Mouse (Mus musculus) brown adipose tissue, adult 24 weeks (tissue): ENCODE data around the gene Ltv1. TPM values are rescaled to one million over a fixed set of nuclear protein-coding genes. Genes with fewer than 3 reads are reported as not detected.

Source experiments
- H3K27ac ChIP-seq: fragments of 200-500 bp; replicated peaks from 2 replicates; pipeline ENCODE4 v1.5.1; 2012; ENCODE audit warnings: low read depth, mild to moderate bottlenecking, low read length
- H3K4me1 ChIP-seq: fragments of 200-500 bp; 2 replicates; pipeline ENCODE4 v1.6.1; 2012; ENCODE audit warnings: low read length, mixed read lengths; ENCODE audit not compliant: control insufficient read depth, insufficient read depth, insufficient read length
- H3K4me3 ChIP-seq: fragments of 200-500 bp; 2 replicates; pipeline ENCODE4 v1.5.1; 2012; ENCODE audit warnings: low read depth, mild to moderate bottlenecking, low read length, moderate library complexity; ENCODE audit not compliant: insufficient read depth
- polyA plus RNA-seq: library from polyadenylated mRNA; stranded (reverse); fragments of >200 nt; gene quantifications from 2 replicates; pipeline ENCODE4 v1.2.4, GENCODE M21; 2012; ENCODE audit not compliant: missing spikeins, insufficient read depth, insufficient read length

Gene Ltv1
- 12.1 and 13.1 TPM in 2 replicates for polyA plus RNA-seq

DNA sequence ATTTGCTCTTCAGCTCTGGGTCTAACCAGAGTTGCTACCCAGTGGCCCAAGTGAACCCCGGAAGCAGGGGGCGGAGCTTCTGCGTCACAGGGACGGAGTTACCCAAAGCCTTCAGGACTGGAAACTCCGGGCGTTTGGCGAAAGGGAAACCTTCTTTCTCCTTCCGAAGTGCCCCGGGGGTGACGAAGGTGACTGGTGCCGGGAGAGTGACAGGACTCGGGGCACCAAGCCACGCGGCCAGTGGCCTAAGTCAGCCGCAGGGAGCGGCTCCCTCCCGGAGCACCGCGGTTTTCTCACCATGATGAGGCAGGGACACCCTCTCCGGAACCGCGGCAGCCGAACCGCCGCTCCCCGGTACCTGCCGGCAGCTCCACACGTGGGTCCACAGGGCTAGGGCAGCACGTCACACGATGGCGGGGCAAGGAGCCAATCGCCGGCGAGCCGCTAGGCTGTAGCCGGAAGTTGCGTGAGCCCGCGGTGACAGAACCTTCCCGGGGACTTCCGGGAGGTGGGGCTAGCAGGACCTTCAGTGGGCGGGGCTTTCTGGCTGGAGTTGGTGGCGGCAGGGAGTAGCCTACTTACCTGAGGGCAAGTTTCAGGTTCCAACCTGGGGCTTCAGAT lies at the start of gene Ltv1:
Ltv1 (minus strand) TSS at position 438 of the 621 bp plus-strand sequence.
- Histone ChIP-seq H3K4me3 (peak within 1 kb of the TSS; percentile 95), H3K27ac (peak within 1 kb of the TSS; percentile 87), H3K4me1 (no peaks in the 10 kb centered on the region)

DNA sequence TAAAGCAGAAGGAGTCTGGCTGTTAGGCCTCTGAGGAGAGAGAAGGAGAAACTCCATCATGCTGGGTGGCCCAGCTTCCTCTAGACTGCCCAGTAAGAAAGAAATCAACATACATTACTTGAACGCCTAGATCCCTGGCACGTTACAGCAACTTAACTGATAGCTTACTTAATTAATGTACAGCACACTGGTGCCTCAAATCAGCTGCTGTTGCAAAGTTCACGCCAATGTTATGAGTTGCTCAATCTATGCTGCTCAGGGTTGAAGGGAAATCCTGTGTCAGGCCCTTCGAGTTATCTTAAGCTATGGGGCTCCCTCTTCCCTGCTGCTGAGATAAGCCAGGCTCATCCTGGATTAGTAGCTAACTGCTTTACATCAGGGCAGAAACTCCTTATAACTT lies 47.5 kb upstream of the Ltv1 start:
- Histone ChIP-seq H3K27ac (no peak overlapping the region), H3K4me3 (no peak overlapping the region), H3K4me1 (no peaks in the 10 kb centered on the region)

DNA sequence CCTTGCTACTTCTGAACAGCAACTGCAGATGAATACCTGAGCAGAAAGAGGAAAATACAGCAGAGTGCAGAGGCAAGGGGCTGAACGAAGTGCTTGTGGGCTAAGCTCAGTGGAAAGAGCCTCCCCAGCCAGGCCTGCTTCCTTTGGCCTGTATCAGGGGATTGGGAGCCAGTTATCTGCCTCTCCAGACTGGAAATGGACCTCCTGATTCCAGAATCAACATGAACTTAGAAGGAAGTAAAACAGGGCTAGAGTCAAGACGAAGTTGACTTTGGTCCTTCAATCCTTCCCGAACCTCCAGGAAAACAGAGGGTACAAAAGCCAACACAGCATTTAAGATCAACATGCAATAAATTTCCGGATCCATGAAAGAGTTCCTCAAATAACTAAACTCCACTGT lies 45.2 kb upstream of the Ltv1 start:
- no peak overlapping the region for H3K4me3 ChIP-seq
- no peaks in the 10 kb centered on the region for H3K4me1 ChIP-seq
- H3K27ac ChIP-seq = no peak overlapping the region

DNA sequence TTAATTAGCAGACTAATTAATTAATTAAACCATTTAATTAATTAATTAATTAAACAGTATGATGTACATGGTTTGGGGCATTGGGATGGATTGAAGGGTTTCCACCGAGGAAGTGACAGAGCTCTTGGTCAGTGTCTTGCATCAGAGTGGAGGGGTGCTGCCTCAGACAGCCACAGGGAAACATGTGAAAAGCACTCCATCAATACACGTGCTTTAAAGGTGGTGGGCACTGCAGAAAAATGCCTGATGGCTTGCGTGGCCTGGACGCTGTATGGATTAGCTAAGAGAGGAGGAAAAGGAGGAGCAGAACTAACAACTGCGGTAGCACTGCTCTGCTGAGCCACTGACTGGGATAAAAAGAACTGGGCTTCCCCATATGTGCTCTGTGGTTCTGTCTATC lies 43.9 kb upstream of the Ltv1 start:
- no peak overlapping the region for H3K27ac ChIP-seq
- H3K4me1 ChIP-seq = no peaks in the 10 kb centered on the region
- H3K4me3 ChIP-seq = no peak overlapping the region

DNA sequence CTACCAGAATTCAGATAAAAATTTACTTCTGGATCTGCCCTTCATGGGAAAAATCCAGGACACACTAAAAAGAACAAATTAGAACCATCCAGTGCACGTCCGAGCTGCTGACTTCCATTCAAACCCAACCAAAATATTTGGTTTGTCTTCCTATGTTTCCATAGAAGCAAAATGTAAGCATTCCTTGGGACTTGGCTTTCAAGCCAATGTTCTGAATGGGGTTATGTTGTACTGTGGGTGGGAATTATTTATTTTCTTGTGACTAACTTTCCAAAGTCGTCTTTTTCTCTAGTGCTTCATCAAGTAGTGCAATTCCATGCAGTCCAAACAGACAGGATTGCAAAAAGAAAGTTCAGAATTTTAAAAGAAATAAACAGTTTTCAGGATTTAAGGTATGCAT lies 41.5 kb upstream of the Ltv1 start:
- no peak overlapping the region for H3K4me3 ChIP-seq

DNA sequence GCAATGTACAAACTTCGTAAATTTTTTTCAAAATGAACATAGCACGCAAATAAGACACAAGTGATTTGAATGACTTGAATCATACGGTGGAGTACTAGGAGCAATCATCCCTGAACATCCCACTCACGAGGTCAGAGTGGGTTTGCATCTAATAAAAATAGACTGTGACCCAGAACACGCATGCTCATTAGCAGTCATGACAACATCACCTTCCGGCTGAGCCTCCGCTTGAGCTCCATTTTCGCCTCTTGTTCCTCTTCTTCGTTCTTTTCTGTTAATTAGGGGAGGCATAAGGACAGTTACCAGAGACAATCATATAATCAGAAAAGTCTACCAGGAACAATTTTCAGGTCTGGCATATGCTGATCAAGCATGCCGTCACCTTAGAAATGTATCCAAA lies 41.0 kb upstream of the Ltv1 start:
- Histone ChIP-seq H3K4me1 (no peaks in the 10 kb centered on the region), H3K4me3 (no peak overlapping the region)

More for the DNA sequence above, 41.5 kb upstream of the Ltv1 start:
- H3K27ac ChIP-seq = no peak overlapping the region
- no peaks in the 10 kb centered on the region for H3K4me1 ChIP-seq

DNA sequence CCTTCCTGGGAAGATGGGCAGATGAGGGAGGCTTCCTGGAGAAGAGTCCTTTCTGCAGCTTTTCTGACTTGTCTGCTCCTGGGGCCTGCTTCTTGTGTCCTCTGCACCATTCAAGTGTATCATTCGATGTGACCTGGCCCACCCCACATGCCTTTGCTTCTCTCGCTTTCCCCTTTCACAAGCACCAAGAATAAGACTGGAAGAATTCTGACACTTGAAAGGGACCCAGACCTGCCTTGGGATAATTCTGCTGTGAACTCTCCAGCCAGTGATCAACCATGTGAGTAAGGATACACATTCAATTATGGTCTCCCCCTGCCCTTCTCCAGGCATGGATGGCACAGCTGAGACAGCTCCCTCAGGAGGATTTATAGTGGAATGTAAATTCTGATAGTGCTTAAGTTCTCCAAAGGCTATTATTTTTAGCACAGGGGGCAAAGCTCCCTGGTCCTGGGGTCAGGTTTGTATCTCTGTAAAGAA lies 40.2 kb upstream of the Ltv1 start:
- Histone ChIP-seq H3K27ac (no peak overlapping the region), H3K4me3 (no peak overlapping the region), H3K4me1 (no peaks in the 10 kb centered on the region)

More for the DNA sequence above, 41.0 kb upstream of the Ltv1 start:
- H3K27ac ChIP-seq = no peak overlapping the region

DNA sequence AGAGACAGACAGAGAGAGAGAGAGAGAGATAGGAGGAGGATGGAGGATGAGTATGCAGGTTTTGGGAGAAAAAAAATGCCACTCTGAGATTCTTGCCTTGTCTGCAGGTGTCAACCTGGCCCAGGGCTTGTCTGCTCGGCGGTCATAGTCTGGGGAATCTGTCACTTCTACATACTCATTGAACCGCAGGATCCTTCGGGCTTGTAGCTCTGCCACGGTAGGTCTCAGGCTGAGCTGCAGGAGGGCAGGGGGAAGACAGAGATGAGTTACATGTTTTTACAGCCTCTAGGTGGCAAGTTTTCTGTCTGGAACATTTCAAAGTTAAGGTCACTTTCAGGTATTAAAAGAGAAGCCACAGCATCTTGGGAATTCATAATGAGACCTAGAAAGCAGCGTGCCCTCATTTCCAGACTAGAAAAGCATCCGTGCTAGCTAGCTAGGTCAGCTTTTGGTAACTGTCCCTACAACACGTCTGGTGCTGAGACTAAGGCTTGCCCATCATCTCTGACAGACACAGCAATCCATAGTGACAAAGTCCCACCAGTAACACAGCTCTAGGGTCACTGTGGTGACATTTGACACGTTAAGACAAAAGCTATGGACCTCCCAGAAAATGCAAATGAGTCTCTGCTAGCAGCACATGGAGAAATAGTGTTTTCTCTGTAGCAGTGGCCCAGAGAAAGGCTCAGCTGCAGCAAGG lies 39.6 kb upstream of the Ltv1 start:
- Histone ChIP-seq H3K27ac (no peak overlapping the region), H3K4me3 (no peak overlapping the region)

DNA sequence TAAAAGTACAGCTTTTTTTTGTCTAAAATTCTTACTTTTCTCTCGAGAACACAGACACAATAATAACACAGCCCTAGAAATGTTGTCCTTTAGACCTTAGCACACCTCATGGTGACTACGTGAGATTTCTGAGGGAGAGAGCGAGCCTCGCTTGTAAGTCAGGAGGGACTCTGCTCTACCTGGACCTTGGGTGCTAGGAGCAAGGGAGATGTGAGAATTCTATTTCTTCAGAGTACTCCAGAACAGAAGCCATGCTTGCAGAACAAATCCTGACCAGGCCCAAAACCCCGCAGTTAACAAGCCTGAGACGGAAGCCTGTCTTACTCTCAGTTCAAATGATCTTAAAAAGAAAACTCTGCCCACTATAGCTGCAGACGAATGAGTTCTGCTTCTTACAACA lies 37.7 kb upstream of the Ltv1 start:
- H3K27ac ChIP-seq = no peak overlapping the region
- H3K4me1 ChIP-seq = no peaks in the 10 kb centered on the region
- no peak overlapping the region for H3K4me3 ChIP-seq

More for the DNA sequence above, 39.6 kb upstream of the Ltv1 start:
- H3K4me1 ChIP-seq = no peaks in the 10 kb centered on the region

DNA sequence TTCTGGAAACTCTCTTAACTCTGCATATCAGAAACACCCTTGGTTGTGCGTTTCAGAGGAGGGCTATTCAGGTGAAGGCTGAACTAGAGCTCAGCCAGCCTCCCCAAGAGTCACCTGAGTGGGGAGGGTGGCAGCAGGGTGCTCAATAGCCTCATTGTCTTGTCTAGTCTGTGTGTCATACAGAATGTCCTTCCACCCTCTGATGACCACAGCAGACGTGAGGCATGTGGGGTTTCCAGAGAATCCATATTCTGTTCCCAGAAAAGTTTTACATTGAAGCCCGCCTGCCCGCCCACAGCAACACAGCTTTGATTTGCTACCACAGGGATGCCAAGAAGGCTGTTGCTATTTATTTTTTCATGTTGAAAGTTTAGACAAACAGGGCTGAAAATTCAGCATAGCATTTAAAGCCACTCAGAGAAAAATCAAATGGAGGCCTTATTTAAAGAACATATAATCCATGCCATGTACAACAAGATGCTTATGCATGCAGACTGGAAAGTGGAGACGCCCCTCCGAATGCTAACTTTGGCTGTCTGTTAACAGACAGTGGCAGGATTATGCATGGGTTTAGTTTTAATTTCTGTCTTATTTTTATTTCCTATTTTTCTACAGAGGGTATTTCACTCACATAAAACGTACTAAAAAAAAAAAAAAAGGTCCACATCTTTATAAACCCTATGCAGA lies 32.6 kb upstream of the Ltv1 start:
- no peaks in the 10 kb centered on the region for H3K4me1 ChIP-seq

DNA sequence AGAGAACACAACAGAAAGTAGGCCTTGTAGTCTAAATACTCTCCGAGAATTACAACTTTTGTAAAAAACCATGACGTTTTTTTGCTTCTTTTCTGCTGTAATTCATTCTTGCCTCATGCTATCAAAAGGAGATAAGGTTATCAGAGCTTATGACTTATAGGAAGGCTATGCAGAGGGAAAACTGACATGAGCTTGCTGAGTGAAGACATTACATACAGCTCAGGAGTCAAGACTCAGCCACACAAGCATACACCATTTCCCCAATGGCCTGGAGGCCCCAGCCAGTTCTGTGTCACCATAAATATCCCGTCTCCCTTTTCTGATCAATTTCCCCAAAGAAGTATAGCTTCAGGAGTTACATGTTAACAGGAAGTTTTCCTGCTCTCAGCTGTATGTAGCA lies 29.2 kb upstream of the Ltv1 start:
- Histone ChIP-seq H3K4me1 (no peaks in the 10 kb centered on the region), H3K4me3 (no peak overlapping the region), H3K27ac (no peak overlapping the region)

More for the DNA sequence above, 32.6 kb upstream of the Ltv1 start:
- H3K4me3 ChIP-seq = no peak overlapping the region
- no peak overlapping the region for H3K27ac ChIP-seq

DNA sequence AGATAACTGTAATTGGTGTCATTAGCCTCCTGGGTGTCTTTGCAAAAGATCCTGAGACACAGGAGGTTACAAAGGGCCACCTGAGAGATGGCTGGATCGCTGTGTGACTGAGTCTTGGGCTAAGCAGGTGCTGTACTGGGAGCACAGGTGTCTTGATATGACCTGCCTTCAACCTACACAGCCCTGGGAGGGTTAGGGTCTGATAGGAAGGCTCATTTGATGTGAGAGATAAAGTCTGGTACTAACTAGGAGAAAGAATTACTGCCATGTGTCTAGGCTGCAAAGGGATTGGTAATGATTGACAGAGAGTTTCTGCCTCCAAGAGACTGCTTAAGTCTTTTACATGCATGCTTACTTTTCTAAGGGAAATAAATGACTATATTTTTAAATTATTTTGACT lies 27.1 kb upstream of the Ltv1 start:
- Histone ChIP-seq H3K4me3 (no peak overlapping the region), H3K4me1 (no peaks in the 10 kb centered on the region), H3K27ac (no peak overlapping the region)

DNA sequence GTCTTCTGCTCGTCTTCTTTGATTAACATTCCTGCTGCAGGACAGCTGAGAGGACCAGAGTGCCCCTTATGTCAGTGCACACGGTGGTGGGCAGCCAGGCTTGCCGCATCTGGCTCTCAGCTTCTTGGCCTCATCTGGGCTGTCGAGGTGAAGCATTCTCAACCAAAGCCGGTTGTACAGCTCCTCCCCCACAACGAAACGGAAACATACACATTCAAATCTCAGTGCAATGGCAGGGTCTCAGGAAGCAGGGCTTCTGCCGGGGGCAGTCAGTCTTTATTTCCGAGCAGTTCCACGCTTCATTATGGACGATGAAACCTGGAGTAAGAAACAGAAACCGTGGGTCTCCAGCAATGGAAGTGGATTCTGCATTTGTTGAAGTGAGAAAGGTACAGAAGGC lies 21.0 kb upstream of the Ltv1 start:
- H3K4me3 ChIP-seq = no peak overlapping the region
- H3K4me1 ChIP-seq = no peaks in the 10 kb centered on the region
- H3K27ac ChIP-seq = no peak overlapping the region

DNA sequence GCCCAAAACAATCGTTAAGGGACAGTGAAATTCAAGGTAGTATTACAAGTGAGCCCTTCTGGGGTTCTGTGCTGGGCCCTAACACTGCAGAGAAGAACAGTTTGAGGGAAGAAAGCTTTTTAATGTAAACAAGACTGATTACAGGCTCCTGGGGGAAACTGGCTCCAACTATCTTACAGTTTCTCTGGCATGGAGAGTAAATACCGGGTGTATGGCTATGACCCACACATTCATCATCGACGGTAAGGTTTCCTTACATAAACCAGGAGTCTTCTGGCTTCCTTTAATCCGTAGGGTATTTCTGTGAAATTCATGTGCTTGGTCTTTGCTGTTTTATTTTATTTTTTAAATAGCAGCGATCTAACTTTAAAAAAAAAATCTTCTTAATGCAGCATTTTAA lies 19.9 kb upstream of the Ltv1 start:
- H3K4me1 ChIP-seq = no peaks in the 10 kb centered on the region
- no peak overlapping the region for H3K4me3 ChIP-seq
- no peak overlapping the region for H3K27ac ChIP-seq

DNA sequence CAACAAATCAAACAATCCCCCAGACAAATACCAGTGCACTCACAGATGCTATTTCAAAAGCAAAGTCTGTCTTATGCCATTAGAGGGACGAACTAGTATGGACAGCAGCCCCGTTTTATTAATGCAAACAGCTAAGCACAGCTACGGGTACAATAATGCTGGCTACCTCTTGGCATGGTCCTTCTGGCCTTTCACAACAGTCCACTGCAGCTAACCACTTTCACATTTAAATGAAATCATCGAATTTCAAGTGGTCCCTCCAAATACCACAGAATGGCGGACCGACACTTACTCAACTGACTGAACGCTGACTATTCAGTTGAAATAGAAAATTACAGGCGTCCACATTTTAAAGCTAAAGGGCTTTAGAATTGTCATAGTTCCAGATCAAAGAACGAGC lies 19.4 kb upstream of the Ltv1 start:
- no peak overlapping the region for H3K4me3 ChIP-seq
- H3K27ac ChIP-seq = no peak overlapping the region
- no peaks in the 10 kb centered on the region for H3K4me1 ChIP-seq
